In genomic region chr2:130728906-130729585, GRCm38 (mm10) we compare ENCODE assay signal across 23 mouse cellular contexts. TPM values are rescaled to one million over a fixed set of nuclear protein-coding genes. Genes with fewer than 3 reads are reported as not detected.
DNase-seq lines count a peak whose midpoint lies in the region.
"Had no signal": no experiment of that assay in that cellular context is flagged by ENCODE, and none has a peak within 500 bp of the region (broad histone marks: within the 10 kb centered on the region; RNA-seq: fewer than 3 reads in every experiment).

No protein-coding gene starts in this region.

- H3K36me3 ChIP-seq in macrophage (ENCODE audit: inconsistent target) = peaks cover 27% of the 10 kb centered on the region

- peak; percentile 41 to 53 for DNase-seq in cerebellum, postnatal 10 days
- DNase-seq in cerebellum, postnatal 25 days = no peak
- DNase-seq in kidney, postnatal 10 days = peak; percentile 22
- no peak for DNase-seq in kidney, adult 8-10 months
- peak; percentile 9 for DNase-seq in lung, postnatal 36 days
- DNase-seq in lung, postnatal 4 days = no peak
- no peak for DNase-seq in adrenal gland, adult (ENCODE audit: inconsistent age in 2 of 2, low spot score in 1 of 2)
- DNase-seq: adrenal gland, adult 8-10 months; cerebellum, adult 9-10 months; gastrocnemius, postnatal 36 days; kidney, adult 11 months; layer of hippocampus, adult 9-11 months; lung, adult 18-20 months; right cerebral cortex, postnatal 14 days; spleen, adult 18-20 months; thymus, postnatal 36 days had no signal

- no peak overlapping the region for H3K4me3 ChIP-seq in macrophage (ENCODE audit: inconsistent target)
- H3K4me3 ChIP-seq: embryonic facial prominence, embryonic 10.5 days; forebrain, embryonic 15.5 days; neural tube, embryonic 15.5 days had no signal

- WGBS in macrophage (ENCODE audit: missing documents) = 93% methylated on average over 2 of the region's 2 CpGs

- H3K79me2 ChIP-seq in macrophage (ENCODE audit: inconsistent target) = no peaks in the 10 kb centered on the region

- H3K27ac ChIP-seq in macrophage = peak overlapping the region; percentile 52
- H3K27ac ChIP-seq: embryonic facial prominence, embryonic 10.5 days; forebrain, embryonic 15.5 days; neural tube, embryonic 15.5 days had no signal

RNA-seq across cellular contexts. Expression of gene Slc4a11, which starts 31.7 kb away (rescaled TPM):
- total RNA-seq in macrophage (2018; cell fraction: chromatin; rRNA removed) = 1 to 10 TPM in 9 of 26 experiments, under 1 TPM in 14, not detected in 3; 0.22 to 3.4 (median 0.79) TPM
- total RNA-seq in macrophage (2018; cell fraction: cytosol; rRNA removed) = under 1 TPM in 25 of 26 experiments, not detected in 1; 0.03 to 0.76 (median 0.16) TPM
- total RNA-seq in macrophage (2018; cell fraction: nucleus; rRNA removed) = 1 to 10 TPM in 7 of 26 experiments, under 1 TPM in 16, not detected in 3; 0.15 to 3.5 (median 0.68) TPM
- polyA plus RNA-seq in macrophage (2018) = 0.10 to 0.53 TPM (median 0.38 TPM) in 3 replicates
- total RNA-seq: hematopoietic stem cell, adult 5-6 weeks; liver, adult 2 months; megakaryocyte progenitor cell, adult 5-6 weeks had no signal

Comparison
In these comparisons a context has a peak if more than half of its experiments do, and no peak if none do; other contexts are left out.
1. DNase-seq: peak in cerebellum, postnatal 10 days (2 of 2), kidney, postnatal 10 days (single experiment) and lung, postnatal 36 days (single experiment); none in cerebellum, postnatal 25 days (0 of 2), kidney, adult 8-10 months (0 of 2), lung, postnatal 4 days (0 of 2) and adrenal gland, adult (0 of 2).